Mouse (Mus musculus): ENCODE results near the gene Plcl1.

Gene Plcl1

GRCm38 (mm10) chr1:55525748-55526147 lies 120.0 kb downstream of the Plcl1 start:
- no peak for DNase-seq (ENCODE audit: low spot score)

- peak; percentile 41 for DNase-seq (ENCODE audit: low spot score)
Observed at GRCm38 (mm10) chr1:55528547-55529304, 123.0 kb downstream of the Plcl1 start.

GRCm38 (mm10) chr1:55533823-55534222 lies 128.1 kb downstream of the Plcl1 start:
- DNase-seq (ENCODE audit: low spot score): no peak

- no peak for DNase-seq (ENCODE audit: low spot score)
Observed at GRCm38 (mm10) chr1:55554405-55554804, 148.7 kb downstream of the Plcl1 start.

GRCm38 (mm10) chr1:55557960-55558359 lies 152.2 kb downstream of the Plcl1 start:
- DNase-seq (ENCODE audit: low spot score): no peak

GRCm38 (mm10) chr1:55558409-55558808 lies 152.7 kb downstream of the Plcl1 start:
- no peak for DNase-seq (ENCODE audit: low spot score)

GRCm38 (mm10) chr1:55559998-55560397 lies 154.3 kb downstream of the Plcl1 start:
- DNase-seq (ENCODE audit: low spot score): no peak

GRCm38 (mm10) chr1:55565933-55566332 lies 160.2 kb downstream of the Plcl1 start:
- peak; percentile 67 for DNase-seq (ENCODE audit: low spot score)

- no peak for DNase-seq (ENCODE audit: low spot score)
Observed at GRCm38 (mm10) chr1:55567801-55568360, 162.2 kb downstream of the Plcl1 start.

GRCm38 (mm10) chr1:55570225-55570624 lies 164.5 kb downstream of the Plcl1 start:
- no peak for DNase-seq (ENCODE audit: low spot score)

GRCm38 (mm10) chr1:55571399-55571798 lies 165.7 kb downstream of the Plcl1 start:
- no peak for DNase-seq (ENCODE audit: low spot score)

- peak; percentile 12 for DNase-seq (ENCODE audit: low spot score)
Observed at GRCm38 (mm10) chr1:55572202-55572601, 166.5 kb downstream of the Plcl1 start.

GRCm38 (mm10) chr1:55572664-55573063 lies 166.9 kb downstream of the Plcl1 start:
- no peak for DNase-seq (ENCODE audit: low spot score)

GRCm38 (mm10) chr1:55575916-55576315 lies 170.2 kb downstream of the Plcl1 start:
- peak; percentile 83 for DNase-seq (ENCODE audit: low spot score)

GRCm38 (mm10) chr1:55581752-55582151 lies 176.0 kb downstream of the Plcl1 start:
- no peak for DNase-seq (ENCODE audit: low spot score)

GRCm38 (mm10) chr1:55585441-55585840 lies 179.7 kb downstream of the Plcl1 start:
- no peak for DNase-seq (ENCODE audit: low spot score)

GRCm38 (mm10) chr1:55588090-55588489 lies 182.4 kb downstream of the Plcl1 start:
- no peak for DNase-seq (ENCODE audit: low spot score)

GRCm38 (mm10) chr1:55590047-55590446 lies 184.3 kb downstream of the Plcl1 start:
- no peak for DNase-seq (ENCODE audit: low spot score)

- DNase-seq (ENCODE audit: low spot score): peak; percentile 24
Observed at GRCm38 (mm10) chr1:55600496-55600895, 194.8 kb downstream of the Plcl1 start.

GRCm38 (mm10) chr1:55604593-55604992 lies 198.9 kb downstream of the Plcl1 start:
- DNase-seq (ENCODE audit: low spot score): no peak

- no peak for DNase-seq (ENCODE audit: low spot score)
Observed at GRCm38 (mm10) chr1:55605450-55605849, 199.7 kb downstream of the Plcl1 start.

- no peak for DNase-seq (ENCODE audit: low spot score)
Observed at GRCm38 (mm10) chr1:55605956-55606355, 200.2 kb downstream of the Plcl1 start.

- DNase-seq (ENCODE audit: low spot score): no peak
Observed at GRCm38 (mm10) chr1:55606405-55606804, 200.7 kb downstream of the Plcl1 start.

All from lung, postnatal 25 days (tissue).